Mouse (Mus musculus): ENCODE data around the gene Ap1s3. TPM values are rescaled to one million over a fixed set of nuclear protein-coding genes. Genes with fewer than 3 reads are reported as not detected.

The Ap1s3 gene
- total RNA-seq, 2 experiments from 2014 or later = 3.0 to 5.2 TPM

GRCm38 (mm10) chr1:79671196-79671542 lies 603 bp downstream of the Ap1s3 start:
- no peak for DNase-seq (ENCODE audit: low spot score in 2 of 2)

GRCm38 (mm10) chr1:79669419-79669974 lies 2.3 kb downstream of the Ap1s3 start:
- DNase-seq (ENCODE audit: low spot score in 2 of 2) = no peak

More at GRCm38 (mm10) chr1:79671196-79671542, 603 bp downstream of the Ap1s3 start:
- intact Hi-C loops (cut with DNase I) = no loop called here

GRCm38 (mm10) chr1:79664911-79665310 lies 6.9 kb downstream of the Ap1s3 start:
- no peak for DNase-seq (ENCODE audit: low spot score in 2 of 2)
- intact Hi-C loops (cut with DNase I) = no loop called here

More at GRCm38 (mm10) chr1:79669419-79669974, 2.3 kb downstream of the Ap1s3 start:
- intact Hi-C loops (cut with DNase I) = no loop called here

GRCm38 (mm10) chr1:79659598-79659997 lies 12.2 kb downstream of the Ap1s3 start:
- intact Hi-C loops (cut with DNase I) = no loop called here
- no peak for DNase-seq (ENCODE audit: low spot score in 2 of 2)

- peak in 1 of 2 experiments; percentile 70 for DNase-seq (ENCODE audit: low spot score in 2 of 2)
- intact Hi-C loops (cut with DNase I) = no loop called here
Measured at GRCm38 (mm10) chr1:79657411-79657810, 14.4 kb downstream of the Ap1s3 start.

GRCm38 (mm10) chr1:79655819-79656555 lies 15.8 kb downstream of the Ap1s3 start:
- DNase-seq (ENCODE audit: low spot score in 2 of 2) = no peak
- intact Hi-C loops (cut with DNase I) = no loop called here

GRCm38 (mm10) chr1:79654948-79655347 lies 16.8 kb downstream of the Ap1s3 start:
- intact Hi-C loops (cut with DNase I) = no loop called here
- no peak for DNase-seq (ENCODE audit: low spot score in 2 of 2)

- no peak for DNase-seq (ENCODE audit: low spot score in 2 of 2)
- intact Hi-C loops (cut with DNase I) = no loop called here
Measured at GRCm38 (mm10) chr1:79643411-79644110, 28.2 kb downstream of the Ap1s3 start.

- intact Hi-C loops (cut with DNase I) = no loop called here
- no peak for DNase-seq (ENCODE audit: low spot score in 2 of 2)
Measured at GRCm38 (mm10) chr1:79642680-79643079, 29.1 kb downstream of the Ap1s3 start.

- intact Hi-C loops (cut with DNase I) = loop anchor here (2.0 kb wide), 1 partner anchor 1117 kb away; no protein-coding TSS in a partner anchor
- no peak for DNase-seq (ENCODE audit: low spot score in 2 of 2)
Measured at GRCm38 (mm10) chr1:79641355-79641754, 30.4 kb downstream of the Ap1s3 start.

GRCm38 (mm10) chr1:79640151-79640550 lies 31.6 kb downstream of the Ap1s3 start:
- DNase-seq (ENCODE audit: low spot score in 2 of 2) = peak; percentile 74 to 87
- intact Hi-C loops (cut with DNase I) = loop anchor here (1.0 to 2.0 kb wide), 2 partner anchors 916 to 1115 kb away; no protein-coding TSS in a partner anchor

GRCm38 (mm10) chr1:79639683-79640082 lies 32.1 kb downstream of the Ap1s3 start:
- DNase-seq (ENCODE audit: low spot score in 2 of 2) = no peak
- intact Hi-C loops (cut with DNase I) = loop anchor here (1.0 to 2.0 kb wide), 2 partner anchors 915 to 1115 kb away; no protein-coding TSS in a partner anchor

- intact Hi-C loops (cut with DNase I) = no loop called here
Measured at GRCm38 (mm10) chr1:79639107-79639506, 32.7 kb downstream of the Ap1s3 start.

GRCm38 (mm10) chr1:79637768-79638167 lies 34.0 kb downstream of the Ap1s3 start:
- intact Hi-C loops (cut with DNase I) = no loop called here
- DNase-seq (ENCODE audit: low spot score in 2 of 2) = no peak

More at GRCm38 (mm10) chr1:79639107-79639506, 32.7 kb downstream of the Ap1s3 start:
- DNase-seq (ENCODE audit: low spot score in 2 of 2) = no peak

GRCm38 (mm10) chr1:79631521-79631920 lies 40.3 kb downstream of the Ap1s3 start:
- intact Hi-C loops (cut with DNase I) = no loop called here

GRCm38 (mm10) chr1:79629726-79630125 lies 42.0 kb downstream of the Ap1s3 start:
- intact Hi-C loops (cut with DNase I) = no loop called here
- no peak for DNase-seq (ENCODE audit: low spot score in 2 of 2)

More at GRCm38 (mm10) chr1:79631521-79631920, 40.3 kb downstream of the Ap1s3 start:
- DNase-seq (ENCODE audit: low spot score in 2 of 2) = no peak

GRCm38 (mm10) chr1:79626140-79626539 lies 45.6 kb downstream of the Ap1s3 start:
- intact Hi-C loops (cut with DNase I) = no loop called here
- DNase-seq (ENCODE audit: low spot score in 2 of 2) = no peak

GRCm38 (mm10) chr1:79619434-79619833 lies 52.3 kb downstream of the Ap1s3 start:
- intact Hi-C loops (cut with DNase I) = no loop called here
- DNase-seq (ENCODE audit: low spot score in 2 of 2) = no peak

GRCm38 (mm10) chr1:79616492-79616891 lies 55.3 kb downstream of the Ap1s3 start:
- DNase-seq (ENCODE audit: low spot score in 2 of 2) = no peak
- intact Hi-C loops (cut with DNase I) = no loop called here

- DNase-seq (ENCODE audit: low spot score in 2 of 2) = no peak
- intact Hi-C loops (cut with DNase I) = no loop called here
Measured at GRCm38 (mm10) chr1:79614456-79614855, 57.3 kb downstream of the Ap1s3 start.

All from left cerebral cortex, postnatal 25 days (tissue).